Mouse (Mus musculus): Measurements from ENCODE around the gene Tmem87b. TPM values are rescaled to one million over a fixed set of nuclear protein-coding genes. Genes with fewer than 3 reads are reported as not detected.

Gene Tmem87b
- polyA plus RNA-seq (2012; rRNA removed) (28.3 and 28.4 TPM in 2 replicates), polyA plus RNA-seq (2014; fragmentation: Nextera tagmentation; extraction: Ambion mirVana) (26.9 TPM in 2 replicates)

- H3K36me3 ChIP-seq (ENCODE audit: control insufficient read depth, insufficient read depth, low read length), result no peaks in the 10 kb centered on the region
- TF ChIP-seq POLR2A (IDR thresholded peaks at IDR 0.05; ENCODE audit: borderline replicate concordance, extremely low read depth, insufficient read depth, insufficient read length), result peak; percentile 97
- peak; percentile 93 for ATAC-seq (ENCODE audit: low FRiP score, low read depth)
- WGBS, result 1% methylated on average over 50 of the region's 59 CpGs
- H3K4me3 ChIP-seq (replicated peaks; ENCODE audit: low read length), result peak within 1 kb of the TSS; percentile 81
- H3K27ac ChIP-seq (replicated peaks; ENCODE audit: low read depth, low read length), result peak within 1 kb of the TSS; percentile 89
- no peaks in the 10 kb centered on the region for H3K27me3 ChIP-seq (ENCODE audit: control insufficient read depth, insufficient read depth, low read length)
- H3K9ac ChIP-seq (ENCODE audit: low read depth, low read length, severe bottlenecking), result peak within 1 kb of the TSS; percentile 80
- H3K4me2 ChIP-seq (replicated peaks; ENCODE audit: low read depth, low read length, severe bottlenecking), result peak within 1 kb of the TSS; percentile 84
- H3K4me1 ChIP-seq (ENCODE audit: control insufficient read depth, insufficient read depth, low read length), result peaks cover 10% of the 10 kb centered on the region; the same call in 1 of the 2 replicates
- no peaks in the 10 kb centered on the region for H3K9me3 ChIP-seq (ENCODE audit: control insufficient read depth, low read length)
- DNase-seq (ENCODE audit: low spot score), result peak; percentile 97
These were observed at the start of gene Tmem87b for GRCm38 (mm10) chr2:128817786-128818681. Tmem87b (plus strand) TSS chr2:128818118.

- H3K4me1 ChIP-seq (ENCODE audit: control insufficient read depth, insufficient read depth, low read length), result no peaks in the 10 kb centered on the region
- peaks cover 50% of the 10 kb centered on the region for H3K36me3 ChIP-seq (ENCODE audit: control insufficient read depth, insufficient read depth, low read length)
- H3K9me3 ChIP-seq (ENCODE audit: control insufficient read depth, low read length), result no peaks in the 10 kb centered on the region
- 79% methylated on average over 4 of the region's 4 CpGs for WGBS
- no peak overlapping the region for H3K4me2 ChIP-seq (replicated peaks; ENCODE audit: low read depth, low read length, severe bottlenecking)
- H3K9ac ChIP-seq (ENCODE audit: low read depth, low read length, severe bottlenecking), result no peak overlapping the region
- ATAC-seq (ENCODE audit: low FRiP score, low read depth), result no peak
- no peak for DNase-seq (ENCODE audit: low spot score)
- no peak overlapping the region for H3K4me3 ChIP-seq (replicated peaks; ENCODE audit: low read length)
- H3K27ac ChIP-seq (replicated peaks; ENCODE audit: low read depth, low read length), result no peak overlapping the region
- no peaks in the 10 kb centered on the region for H3K27me3 ChIP-seq (ENCODE audit: control insufficient read depth, insufficient read depth, low read length)
- TF ChIP-seq POLR2A (IDR thresholded peaks at IDR 0.05; ENCODE audit: borderline replicate concordance, extremely low read depth, insufficient read depth, insufficient read length), result no peak
These were observed 49.2 kb upstream of the Tmem87b start for GRCm38 (mm10) chr2:128768545-128769247.

- H3K27me3 ChIP-seq (ENCODE audit: control insufficient read depth, insufficient read depth, low read length), result no peaks in the 10 kb centered on the region
- H3K4me2 ChIP-seq (replicated peaks; ENCODE audit: low read depth, low read length, severe bottlenecking), result no peak overlapping the region
- H3K9ac ChIP-seq (ENCODE audit: low read depth, low read length, severe bottlenecking), result no peak overlapping the region
- H3K4me1 ChIP-seq (ENCODE audit: control insufficient read depth, insufficient read depth, low read length), result no peaks in the 10 kb centered on the region
- DNase-seq (ENCODE audit: low spot score), result no peak
- ATAC-seq (ENCODE audit: low FRiP score, low read depth), result no peak
- H3K27ac ChIP-seq (replicated peaks; ENCODE audit: low read depth, low read length), result no peak overlapping the region
- TF ChIP-seq POLR2A (IDR thresholded peaks at IDR 0.05; ENCODE audit: borderline replicate concordance, extremely low read depth, insufficient read depth, insufficient read length), result no peak
- H3K4me3 ChIP-seq (replicated peaks; ENCODE audit: low read length), result no peak overlapping the region
- no peaks in the 10 kb centered on the region for H3K9me3 ChIP-seq (ENCODE audit: control insufficient read depth, low read length)
- peaks cover 44% of the 10 kb centered on the region for H3K36me3 ChIP-seq (ENCODE audit: control insufficient read depth, insufficient read depth, low read length)
- WGBS, result 90% methylated on average over 6 of the region's 6 CpGs
These were observed 47.4 kb upstream of the Tmem87b start for GRCm38 (mm10) chr2:128770557-128770956.

- WGBS, result 88% methylated on average over 4 of the region's 4 CpGs
- Histone ChIP-seq H3K4me1 (ENCODE audit: control insufficient read depth, insufficient read depth, low read length) (no peaks in the 10 kb centered on the region), H3K27ac (replicated peaks; ENCODE audit: low read depth, low read length) (no peak overlapping the region), H3K9ac (ENCODE audit: low read depth, low read length, severe bottlenecking) (no peak overlapping the region), H3K36me3 (ENCODE audit: control insufficient read depth, insufficient read depth, low read length) (peaks cover 45% of the 10 kb centered on the region), H3K4me3 (replicated peaks; ENCODE audit: low read length) (no peak overlapping the region), H3K27me3 (ENCODE audit: control insufficient read depth, insufficient read depth, low read length) (no peaks in the 10 kb centered on the region), H3K4me2 (replicated peaks; ENCODE audit: low read depth, low read length, severe bottlenecking) (no peak overlapping the region), H3K9me3 (ENCODE audit: control insufficient read depth, low read length) (no peaks in the 10 kb centered on the region)
- ATAC-seq (ENCODE audit: low FRiP score, low read depth) (no peak), DNase-seq (ENCODE audit: low spot score) (no peak)
- no peak for TF ChIP-seq POLR2A (IDR thresholded peaks at IDR 0.05; ENCODE audit: borderline replicate concordance, extremely low read depth, insufficient read depth, insufficient read length)
These were observed 46.9 kb upstream of the Tmem87b start for GRCm38 (mm10) chr2:128771048-128771447.

GRCm38 (mm10) chr2:128771750-128772338 is 46.1 kb upstream of the Tmem87b start:
- Histone ChIP-seq H3K4me1 (ENCODE audit: control insufficient read depth, insufficient read depth, low read length) (no peaks in the 10 kb centered on the region), H3K27me3 (ENCODE audit: control insufficient read depth, insufficient read depth, low read length) (no peaks in the 10 kb centered on the region), H3K9ac (ENCODE audit: low read depth, low read length, severe bottlenecking) (no peak overlapping the region), H3K36me3 (ENCODE audit: control insufficient read depth, insufficient read depth, low read length) (peaks cover 45% of the 10 kb centered on the region), H3K27ac (replicated peaks; ENCODE audit: low read depth, low read length) (no peak overlapping the region), H3K9me3 (ENCODE audit: control insufficient read depth, low read length) (no peaks in the 10 kb centered on the region), H3K4me2 (replicated peaks; ENCODE audit: low read depth, low read length, severe bottlenecking) (no peak overlapping the region), H3K4me3 (replicated peaks; ENCODE audit: low read length) (no peak overlapping the region)
- ATAC-seq (ENCODE audit: low FRiP score, low read depth), result no peak
- no peak for TF ChIP-seq POLR2A (IDR thresholded peaks at IDR 0.05; ENCODE audit: borderline replicate concordance, extremely low read depth, insufficient read depth, insufficient read length)
- no peak for DNase-seq (ENCODE audit: low spot score)
- WGBS, result 97% methylated on average over 7 of the region's 7 CpGs
